Mouse (Mus musculus) gastrocnemius, postnatal 25 days (tissue): ENCODE measurements around the gene Cryba4. TPM values are rescaled to one million over a fixed set of nuclear protein-coding genes. Genes with fewer than 3 reads are reported as not detected.
A peak's percentile ranks its signal among the peaks of the same experiment; 100 is the strongest.

Source experiments
- DNase-seq: peaks from one replicate; pipeline ENCODE4 v3.0.0; 2022
- total RNA-seq, 2 experiments: library from RNA; stranded (reverse); gene quantifications; 1 replicate in 1 of 2; 2 replicates in 1 of 2; pipeline ENCODE4 v1.2.3; 2021

Cryba4 gene
- total RNA-seq, 2 experiments from 2014 or later = 0.46 TPM; not detected in 1

- no peak for DNase-seq
These were observed 13.9 kb upstream of the Cryba4 start for GRCm38 (mm10) chr5:112266011-112266777.

GRCm38 (mm10) chr5:112265515-112265914 lies 13.2 kb upstream of the Cryba4 start:
- no peak for DNase-seq

GRCm38 (mm10) chr5:112265110-112265509 lies 12.8 kb upstream of the Cryba4 start:
- no peak for DNase-seq

- DNase-seq = no peak
These were observed 11.8 kb upstream of the Cryba4 start for GRCm38 (mm10) chr5:112264099-112264498.

- no peak for DNase-seq
These were observed 8.5 kb upstream of the Cryba4 start for GRCm38 (mm10) chr5:112260818-112261217.

GRCm38 (mm10) chr5:112259862-112260650 lies 7.7 kb upstream of the Cryba4 start:
- no peak for DNase-seq

GRCm38 (mm10) chr5:112257896-112258295 lies 5.6 kb upstream of the Cryba4 start:
- no peak for DNase-seq

GRCm38 (mm10) chr5:112256457-112256856 lies 4.1 kb upstream of the Cryba4 start:
- peak; percentile 31 for DNase-seq

- peak; percentile 83 for DNase-seq
These were observed 3.1 kb upstream of the Cryba4 start, which contains the start of gene Crybb1 for GRCm38 (mm10) chr5:112255426-112255825. TSS of gene Crybb1 (plus strand) at chr5:112255815.

GRCm38 (mm10) chr5:112254282-112254806 lies 2.0 kb upstream of the Cryba4 start:
- peak; percentile 72 for DNase-seq

- DNase-seq = no peak
These were observed 851 bp upstream of the Cryba4 start for GRCm38 (mm10) chr5:112253169-112253568.

GRCm38 (mm10) chr5:112249106-112249505 lies 3.2 kb downstream of the Cryba4 start:
- no peak for DNase-seq

- no peak for DNase-seq
These were observed 4.9 kb downstream of the Cryba4 start for GRCm38 (mm10) chr5:112247399-112247798.

- DNase-seq = no peak
These were observed 7.3 kb downstream of the Cryba4 start for GRCm38 (mm10) chr5:112244890-112245615.

- no peak for DNase-seq
These were observed 8.1 kb downstream of the Cryba4 start for GRCm38 (mm10) chr5:112244275-112244562.

GRCm38 (mm10) chr5:112243539-112244274 lies 8.6 kb downstream of the Cryba4 start:
- DNase-seq = no peak

- DNase-seq = no peak
These were observed 9.3 kb downstream of the Cryba4 start for GRCm38 (mm10) chr5:112243041-112243440.

- no peak for DNase-seq
These were observed 9.9 kb downstream of the Cryba4 start for GRCm38 (mm10) chr5:112242361-112242778.

- no peak for DNase-seq
These were observed 10.5 kb downstream of the Cryba4 start for GRCm38 (mm10) chr5:112241849-112242248.

- peak; percentile 73 for DNase-seq
These were observed 11.6 kb downstream of the Cryba4 start for GRCm38 (mm10) chr5:112240761-112241160.

GRCm38 (mm10) chr5:112238781-112239482 lies 13.4 kb downstream of the Cryba4 start:
- DNase-seq = no peak
